Mouse (Mus musculus): ENCODE results near the gene Cisd3.

Cisd3 gene

DNA sequence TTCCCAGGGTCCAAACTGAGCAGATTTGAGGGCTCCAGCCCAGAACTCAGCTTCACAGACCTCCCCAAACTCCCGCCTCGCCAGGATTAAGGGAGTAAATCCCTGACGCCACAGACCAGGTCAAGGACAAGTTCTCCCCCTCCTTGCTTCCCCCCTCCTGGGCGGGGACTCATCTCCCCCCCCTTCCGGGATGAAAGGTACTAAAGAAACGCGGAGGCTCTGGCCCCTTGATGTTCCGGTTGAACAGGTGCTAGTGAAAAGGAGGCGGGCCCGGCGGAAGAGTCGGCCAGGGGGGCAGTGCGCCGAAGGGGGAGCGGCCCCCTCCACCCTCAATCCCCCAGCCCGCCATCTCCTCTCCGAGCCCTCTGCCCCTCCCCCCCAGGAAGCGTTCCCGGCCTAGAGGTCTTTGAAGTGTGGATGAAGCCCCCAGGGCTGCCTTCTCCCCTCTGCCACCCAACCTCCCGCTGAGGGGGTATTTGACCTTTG, 23.9 kb upstream of the Cisd3 start:
- in situ Hi-C loops (cut with MboI; ENCODE audit: low pct_unique_long_range_greater_than_20kb in 1 of 2, low sequenced_read_pairs in 2 of 2, unreplicated experiment in 1 of 2), result no loop called here

GRCm38 (mm10) chr11:97662207-97662892, 23.3 kb upstream of the Cisd3 start:
- in situ Hi-C loops (cut with MboI; ENCODE audit: low pct_unique_long_range_greater_than_20kb in 1 of 2, low sequenced_read_pairs in 2 of 2, unreplicated experiment in 1 of 2), result no loop called here

DNA sequence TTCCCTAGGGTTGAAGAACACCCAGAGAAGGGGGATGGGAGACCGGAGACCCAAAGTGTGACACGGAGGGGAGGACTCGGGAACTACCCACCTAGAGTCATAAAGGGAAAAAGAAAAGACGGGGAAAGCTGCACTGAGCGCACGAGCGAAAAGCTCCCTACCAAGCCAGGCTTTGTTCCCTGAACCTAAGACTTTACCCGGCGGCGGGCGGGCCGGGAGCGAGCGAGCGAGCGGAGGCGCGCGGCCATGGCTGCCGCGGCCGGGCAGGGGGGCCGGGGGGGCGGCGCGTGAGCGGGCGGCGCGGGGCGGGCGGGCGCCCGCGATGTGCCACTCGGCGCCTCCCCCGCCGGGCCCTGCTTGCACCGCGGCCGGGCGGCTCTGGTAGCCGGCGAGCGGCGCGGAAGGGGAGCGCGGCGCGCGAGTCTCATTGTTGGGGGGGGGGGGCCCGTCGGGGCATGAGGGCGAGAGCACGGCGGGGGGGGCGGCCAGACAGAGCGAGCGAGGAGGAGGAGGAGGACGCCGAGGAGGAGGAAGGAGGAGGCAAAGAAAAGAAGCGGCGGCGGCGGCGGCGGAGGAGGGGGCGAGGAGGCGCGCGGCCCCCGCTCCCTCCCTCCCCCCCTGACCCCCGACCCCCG, 22.6 kb upstream of the Cisd3 start, which contains the start of gene Mllt6:
Gene Mllt6, plus strand, starts transcription at position 522 of the 635 bp plus-strand sequence.
- in situ Hi-C loops (cut with MboI; ENCODE audit: low pct_unique_long_range_greater_than_20kb in 1 of 2, low sequenced_read_pairs in 2 of 2, unreplicated experiment in 1 of 2), result no loop called here

DNA sequence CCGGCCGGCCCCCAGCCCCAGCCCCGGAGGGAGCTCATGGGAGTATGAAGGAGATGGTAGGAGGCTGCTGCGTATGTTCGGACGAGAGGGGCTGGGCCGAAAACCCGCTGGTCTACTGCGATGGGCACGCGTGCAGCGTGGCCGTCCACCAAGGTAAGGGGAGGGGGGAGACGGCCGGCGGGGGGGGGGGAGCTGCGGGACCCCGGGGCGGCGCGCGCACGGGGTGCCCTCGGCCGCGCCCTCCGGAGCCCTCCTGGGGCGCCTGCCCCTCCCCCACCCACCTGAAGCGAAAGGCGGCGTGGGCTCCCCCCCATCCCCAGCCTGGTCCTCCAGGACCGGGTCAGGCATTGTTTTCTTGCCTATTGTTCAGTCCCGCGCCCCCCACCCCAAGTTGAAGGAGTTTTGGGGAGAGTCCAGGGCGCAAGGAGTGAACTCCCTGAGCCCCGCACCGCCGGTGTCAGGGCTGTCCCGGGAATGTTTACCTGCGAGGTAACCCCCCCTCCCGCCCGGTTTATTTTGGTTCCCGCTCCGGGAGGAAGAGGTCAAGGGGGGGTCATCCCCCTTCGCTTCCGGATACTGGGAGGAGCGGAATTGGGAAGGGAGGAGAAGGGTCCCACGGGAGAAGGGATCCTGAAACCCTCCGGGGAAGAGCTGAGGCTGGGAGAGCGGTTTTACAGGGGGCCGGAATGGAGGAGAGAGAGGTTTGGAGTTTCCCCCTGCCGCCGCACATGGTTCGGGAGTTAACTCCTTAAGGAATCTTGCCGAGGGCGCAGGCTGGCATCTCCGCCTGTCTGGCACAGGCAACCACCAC, 21.9 kb upstream of the Cisd3 start:
- in situ Hi-C loops (cut with MboI; ENCODE audit: low pct_unique_long_range_greater_than_20kb in 1 of 2, low sequenced_read_pairs in 2 of 2, unreplicated experiment in 1 of 2), result no loop called here

GRCm38 (mm10) chr11:97664339-97664665, 21.3 kb upstream of the Cisd3 start:
- in situ Hi-C loops (cut with MboI; ENCODE audit: low pct_unique_long_range_greater_than_20kb in 1 of 2, low sequenced_read_pairs in 2 of 2, unreplicated experiment in 1 of 2), result no loop called here

DNA sequence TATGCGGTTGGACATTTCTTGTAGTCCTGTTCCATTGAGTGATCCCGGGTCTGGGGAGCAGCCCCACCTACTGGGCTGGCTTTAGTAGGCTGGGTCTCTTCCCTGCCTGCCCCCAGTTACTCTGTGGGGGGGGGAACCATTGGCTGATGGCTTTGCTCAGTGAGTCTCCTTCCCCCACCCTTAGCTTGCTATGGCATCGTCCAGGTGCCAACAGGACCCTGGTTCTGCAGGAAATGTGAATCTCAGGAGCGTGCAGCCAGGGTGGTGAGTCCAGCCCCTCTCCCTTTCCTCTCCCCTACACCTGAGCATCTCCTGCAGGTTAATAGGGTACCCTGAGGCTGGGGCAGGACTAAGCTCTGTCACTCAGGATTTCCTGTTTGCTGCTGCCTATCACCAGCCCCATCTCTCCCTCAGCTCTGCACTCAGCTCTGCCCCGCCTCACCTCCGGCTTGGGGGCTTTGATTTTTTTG, 20.8 kb upstream of the Cisd3 start:
- in situ Hi-C loops (cut with MboI; ENCODE audit: low pct_unique_long_range_greater_than_20kb in 1 of 2, low sequenced_read_pairs in 2 of 2, unreplicated experiment in 1 of 2), result no loop called here

DNA sequence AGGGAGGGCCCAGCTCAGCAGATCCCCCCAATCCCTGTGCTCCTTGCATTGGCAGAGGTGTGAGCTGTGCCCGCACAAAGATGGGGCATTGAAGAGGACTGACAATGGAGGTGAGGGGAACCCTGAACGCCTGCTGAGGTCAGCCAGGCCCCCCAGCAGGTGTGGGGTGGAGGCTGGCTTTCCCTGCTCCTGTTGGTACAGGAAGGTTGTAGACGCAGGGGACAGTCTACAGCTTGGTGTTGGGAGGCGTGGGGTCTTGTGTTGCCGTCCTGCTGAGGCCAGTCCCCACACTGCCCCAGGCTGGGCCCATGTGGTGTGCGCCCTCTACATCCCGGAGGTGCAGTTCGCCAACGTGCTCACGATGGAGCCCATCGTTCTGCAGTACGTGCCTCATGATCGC, 20.2 kb upstream of the Cisd3 start:
- in situ Hi-C loops (cut with MboI; ENCODE audit: low pct_unique_long_range_greater_than_20kb in 1 of 2, low sequenced_read_pairs in 2 of 2, unreplicated experiment in 1 of 2), result no loop called here

DNA sequence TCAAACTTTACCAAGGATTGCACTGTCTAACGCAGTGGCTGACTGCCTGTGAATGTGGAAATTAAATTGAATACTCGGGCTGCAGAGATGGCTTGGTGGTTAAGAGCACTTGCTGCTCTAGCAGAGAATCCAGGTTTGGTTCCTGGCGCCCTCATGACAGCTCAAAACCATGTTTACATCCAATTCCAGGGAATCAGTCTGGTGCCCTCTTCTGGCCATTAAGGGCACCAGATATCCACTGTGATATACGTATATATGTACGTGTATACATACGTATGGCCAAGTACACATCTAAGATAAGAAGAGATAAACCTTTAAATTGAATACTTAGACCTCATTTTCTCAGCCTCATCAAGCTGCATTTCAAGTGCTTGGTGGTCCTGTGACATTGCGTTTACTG, 19.4 kb upstream of the Cisd3 start:
- in situ Hi-C loops (cut with MboI; ENCODE audit: low pct_unique_long_range_greater_than_20kb in 1 of 2, low sequenced_read_pairs in 2 of 2, unreplicated experiment in 1 of 2), result no loop called here

GRCm38 (mm10) chr11:97666794-97667193, 18.8 kb upstream of the Cisd3 start:
- in situ Hi-C loops (cut with MboI; ENCODE audit: low pct_unique_long_range_greater_than_20kb in 1 of 2, low sequenced_read_pairs in 2 of 2, unreplicated experiment in 1 of 2), result no loop called here

GRCm38 (mm10) chr11:97668160-97668559, 17.5 kb upstream of the Cisd3 start:
- in situ Hi-C loops (cut with MboI; ENCODE audit: low pct_unique_long_range_greater_than_20kb in 1 of 2, low sequenced_read_pairs in 2 of 2, unreplicated experiment in 1 of 2), result no loop called here

DNA sequence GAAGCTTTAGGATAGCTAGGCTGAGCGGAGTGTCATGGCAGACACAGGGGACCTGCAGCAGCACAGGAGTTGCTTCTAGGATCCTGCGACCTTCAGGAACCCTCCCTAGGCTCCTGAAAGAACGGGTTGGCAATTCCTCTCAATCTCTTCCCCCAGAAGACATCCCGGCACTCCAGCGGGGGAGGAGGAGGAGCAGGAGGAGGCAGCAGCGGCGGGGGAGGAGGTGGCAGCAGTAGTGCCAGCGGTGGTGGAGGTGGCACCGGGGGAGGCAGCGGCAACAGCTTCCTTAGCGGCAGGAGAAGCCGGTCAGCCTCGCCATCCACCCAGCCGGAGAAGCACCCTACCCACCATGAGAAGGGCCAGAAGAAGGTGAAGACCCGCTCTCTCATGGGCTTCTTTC, 16.4 kb upstream of the Cisd3 start:
- in situ Hi-C loops (cut with MboI; ENCODE audit: low pct_unique_long_range_greater_than_20kb in 1 of 2, low sequenced_read_pairs in 2 of 2, unreplicated experiment in 1 of 2), result no loop called here

GRCm38 (mm10) chr11:97669829-97670228, 15.8 kb upstream of the Cisd3 start:
- in situ Hi-C loops (cut with MboI; ENCODE audit: low pct_unique_long_range_greater_than_20kb in 1 of 2, low sequenced_read_pairs in 2 of 2, unreplicated experiment in 1 of 2), result no loop called here

DNA sequence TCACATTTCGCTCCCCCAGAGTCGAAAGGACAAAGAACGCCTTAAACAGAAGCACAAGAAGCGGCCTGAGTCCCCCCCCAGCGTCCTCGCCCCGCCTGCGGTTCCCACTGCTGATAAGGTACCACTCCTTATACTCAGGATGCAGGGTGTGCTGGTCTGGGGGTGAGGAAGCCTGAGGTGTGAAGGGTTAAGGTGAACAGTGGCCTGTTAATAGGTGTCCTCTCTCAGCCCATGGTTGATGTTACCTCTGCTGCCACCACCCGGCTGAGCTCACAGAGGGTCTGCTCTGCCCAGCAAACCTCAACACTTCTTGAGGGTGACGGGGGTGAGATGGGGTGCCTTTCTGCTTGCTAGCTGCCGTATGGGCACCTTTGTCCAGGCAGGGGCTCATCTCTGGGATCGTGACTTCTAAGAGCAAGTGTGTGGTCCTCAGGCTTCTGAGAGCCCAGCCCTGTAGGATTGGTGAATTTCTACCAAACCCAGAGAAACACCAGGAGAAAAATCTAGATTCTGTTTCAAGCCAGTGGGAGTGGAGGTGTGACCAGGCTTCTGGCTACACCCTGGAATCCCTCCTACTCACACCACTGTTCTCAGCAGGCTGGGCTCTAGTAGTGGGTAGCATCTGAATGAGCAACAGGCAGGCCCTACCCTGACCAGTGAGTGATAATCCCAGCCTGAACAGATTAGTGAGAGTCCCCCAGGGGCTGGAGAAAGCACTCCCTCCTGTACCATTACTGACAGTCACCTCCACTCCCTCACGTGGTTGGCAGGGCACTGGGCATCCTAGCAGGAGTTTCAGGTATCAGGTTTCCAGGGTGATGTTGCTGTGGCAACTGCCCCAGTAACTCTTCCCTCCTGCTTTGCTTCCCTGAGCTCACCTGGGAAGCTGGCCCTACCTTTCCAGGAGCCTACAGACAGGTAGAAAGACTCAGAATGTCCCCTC, 15.1 kb upstream of the Cisd3 start:
- in situ Hi-C loops (cut with MboI; ENCODE audit: low pct_unique_long_range_greater_than_20kb in 1 of 2, low sequenced_read_pairs in 2 of 2, unreplicated experiment in 1 of 2), result no loop called here

DNA sequence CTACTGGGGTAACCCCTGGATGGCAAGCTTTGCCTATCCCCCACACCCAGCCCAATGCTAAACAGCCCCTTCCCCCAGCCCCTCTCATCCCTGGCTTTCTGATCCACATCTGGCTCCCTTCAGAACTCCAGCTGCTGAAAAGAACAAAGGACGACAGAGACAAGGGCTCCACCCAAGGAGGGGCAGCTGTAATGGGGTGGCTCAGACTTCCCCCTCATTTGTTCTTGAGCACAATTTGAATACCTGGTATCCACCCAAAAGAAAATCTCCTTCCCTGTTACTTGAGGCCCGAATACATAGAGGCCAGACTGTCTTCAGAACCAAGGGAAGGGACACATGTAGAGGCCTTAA, 14.5 kb upstream of the Cisd3 start:
- in situ Hi-C loops (cut with MboI; ENCODE audit: low pct_unique_long_range_greater_than_20kb in 1 of 2, low sequenced_read_pairs in 2 of 2, unreplicated experiment in 1 of 2), result no loop called here

DNA sequence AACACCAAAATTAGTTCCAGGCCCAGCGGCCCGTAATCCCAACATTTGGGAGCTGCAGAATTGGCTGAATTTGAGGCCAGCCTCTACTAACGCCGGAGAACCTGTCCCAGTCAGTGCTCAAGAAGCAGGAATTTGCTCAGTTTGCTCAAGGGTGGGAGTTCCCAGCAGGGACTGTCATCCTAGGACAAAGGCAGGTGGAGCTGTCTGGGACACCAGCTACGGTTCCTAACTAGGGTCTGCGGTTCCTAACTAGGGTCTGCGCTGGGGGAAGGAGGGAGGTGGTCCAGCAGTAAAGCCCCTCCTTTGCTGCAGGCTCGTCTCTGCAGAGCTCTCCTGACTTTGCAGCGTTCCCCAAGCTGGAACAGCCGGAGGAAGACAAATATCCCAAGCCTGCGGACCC, 12.5 kb upstream of the Cisd3 start:
- in situ Hi-C loops (cut with MboI; ENCODE audit: low pct_unique_long_range_greater_than_20kb in 1 of 2, low sequenced_read_pairs in 2 of 2, unreplicated experiment in 1 of 2), result no loop called here

GRCm38 (mm10) chr11:97676050-97676754, 9.4 kb upstream of the Cisd3 start:
- in situ Hi-C loops (cut with MboI; ENCODE audit: low pct_unique_long_range_greater_than_20kb in 1 of 2, low sequenced_read_pairs in 2 of 2, unreplicated experiment in 1 of 2), result no loop called here

GRCm38 (mm10) chr11:97677381-97677780, 8.2 kb upstream of the Cisd3 start:
- in situ Hi-C loops (cut with MboI; ENCODE audit: low pct_unique_long_range_greater_than_20kb in 1 of 2, low sequenced_read_pairs in 2 of 2, unreplicated experiment in 1 of 2), result no loop called here

DNA sequence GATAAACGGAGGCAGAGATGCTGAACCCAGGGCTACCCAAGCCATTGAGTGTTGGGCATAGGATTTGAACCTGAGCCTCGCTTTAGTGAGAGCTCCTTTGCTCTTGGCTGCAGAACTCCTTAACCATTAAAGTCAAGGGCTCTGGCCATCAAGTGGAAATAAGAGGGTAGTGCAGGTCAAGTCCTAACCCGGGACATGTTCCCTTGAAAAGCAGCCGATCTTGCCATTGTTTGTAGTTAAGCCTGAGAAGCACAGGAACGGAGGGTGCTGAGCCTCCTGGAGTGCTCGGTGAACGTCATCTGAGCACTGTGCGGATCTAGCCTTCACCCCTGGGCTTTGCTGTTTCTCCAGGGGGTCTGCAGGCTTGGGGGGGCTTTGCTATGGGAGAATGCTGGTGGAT, 7.8 kb upstream of the Cisd3 start:
- in situ Hi-C loops (cut with MboI; ENCODE audit: low pct_unique_long_range_greater_than_20kb in 1 of 2, low sequenced_read_pairs in 2 of 2, unreplicated experiment in 1 of 2), result no loop called here

Measured in mouse embryonic stem cell (cell line).